17 mouse cellular contexts compared by ENCODE assay signal in genomic region chr3:88198505-88199020, GRCm38 (mm10). TPM values are rescaled to one million over a fixed set of nuclear protein-coding genes. Genes with fewer than 3 reads are reported as not detected.
DNase-seq lines count a peak whose midpoint lies in the region; ATAC-seq and TF ChIP-seq lines count a peak whose summit lies in the region.
"Had no signal": no experiment of that assay in that cellular context is flagged by ENCODE, and none has a peak within 500 bp of the region (broad histone marks: within the 10 kb centered on the region; RNA-seq: fewer than 3 reads in every experiment).

No protein-coding gene starts in this region.

- TF ChIP-seq POLR2A in cerebellum, adult 2 months (IDR thresholded peaks at IDR 0.05; ENCODE audit: borderline replicate concordance, insufficient read depth, low read length) = no peak

- no peaks in the 10 kb centered on the region for H3K27me3 ChIP-seq in cerebellum, adult 2 months (ENCODE audit: control insufficient read depth, insufficient read depth, low read length)
- H3K27me3 ChIP-seq in forebrain, embryonic 16.5 days (replicated peaks; ENCODE audit: control insufficient read depth, insufficient read depth, low read length) = no peaks in the 10 kb centered on the region
- H3K27me3 ChIP-seq in hindbrain, postnatal 0 days (ENCODE audit: insufficient read depth, low read length) = no peaks in the 10 kb centered on the region
- peaks cover 40% of the 10 kb centered on the region for H3K27me3 ChIP-seq in neural tube, embryonic 12.5 days (replicated peaks)

- peak overlapping the region; percentile 54 for H3K9ac ChIP-seq in forebrain, embryonic 16.5 days (replicated peaks; ENCODE audit: low read depth, low read length)
- H3K9ac ChIP-seq in hindbrain, postnatal 0 days (replicated peaks; ENCODE audit: low read length) = peak overlapping the region; percentile 33
- 0 out of 2 replicates have a peak overlapping the region, but pooled peaks have one; percentile 14 for H3K9ac ChIP-seq in neural tube, embryonic 12.5 days
- H3K9ac ChIP-seq: heart, embryonic 13.5 days; limb, embryonic 13.5 days had no signal

- H3K9me3 ChIP-seq in forebrain, embryonic 16.5 days (ENCODE audit: control insufficient read depth, low read length) = no peaks in the 10 kb centered on the region
- no peaks in the 10 kb centered on the region for H3K9me3 ChIP-seq in hindbrain, postnatal 0 days (ENCODE audit: low read length)
- H3K9me3 ChIP-seq in neural tube, embryonic 12.5 days = no peaks in the 10 kb centered on the region
- H3K9me3 ChIP-seq: heart, embryonic 13.5 days; limb, embryonic 13.5 days had no signal

- TF ChIP-seq CTCF in cerebellum, adult 2 months (IDR thresholded peaks at IDR 0.05; ENCODE audit: borderline replicate concordance, insufficient read depth, low read depth, low read length) = no peak
- TF ChIP-seq CTCF in hindbrain, postnatal 0 days (IDR thresholded peaks at IDR 0.05; ENCODE audit: low read depth) = no peak

- peaks cover 16% of the 10 kb centered on the region for H3K4me1 ChIP-seq in cerebellum, adult 2 months (ENCODE audit: control insufficient read depth, insufficient read depth, low read length)
- H3K4me1 ChIP-seq in forebrain, embryonic 16.5 days (replicated peaks; ENCODE audit: control insufficient read depth, insufficient read depth, low read length) = peaks cover 51% of the 10 kb centered on the region
- peaks cover 26% of the 10 kb centered on the region for H3K4me1 ChIP-seq in hindbrain, postnatal 0 days (ENCODE audit: insufficient read depth, low read length)
- peaks cover 50% of the 10 kb centered on the region for H3K4me1 ChIP-seq in neural tube, embryonic 12.5 days

- WGBS in cerebellum, adult 2 months = 70% methylated on average over 9 of the region's 9 CpGs
- 15% methylated on average over 9 of the region's 9 CpGs for WGBS in forebrain, embryonic 16.5 days
- 16% methylated on average over 9 of the region's 9 CpGs for WGBS in hindbrain, postnatal 0 days
- 7% methylated on average over 9 of the region's 9 CpGs for WGBS in neural tube, embryonic 12.5 days

- no peak overlapping the region for H3K4me3 ChIP-seq in cerebellum, adult 2 months (replicated peaks; ENCODE audit: insufficient read depth, low read depth, low read length)
- peak overlapping the region; percentile 13; the same call in 1 of the 2 replicates for H3K4me3 ChIP-seq in forebrain, embryonic 16.5 days (replicated peaks; ENCODE audit: low read length)
- no peak overlapping the region for H3K4me3 ChIP-seq in hindbrain, postnatal 0 days (ENCODE audit: low read length)
- H3K4me3 ChIP-seq in neural tube, embryonic 12.5 days = no peak overlapping the region; the same call in 1 of the 2 replicates
- H3K4me3 ChIP-seq: heart, embryonic 13.5 days; left cerebral cortex, adult 2 months; limb, embryonic 13.5 days; myocyte had no signal

- no peaks in the 10 kb centered on the region for H3K36me3 ChIP-seq in forebrain, embryonic 16.5 days (ENCODE audit: control insufficient read depth, insufficient read depth)
- no peaks in the 10 kb centered on the region for H3K36me3 ChIP-seq in hindbrain, postnatal 0 days (ENCODE audit: insufficient read depth, low read length)
- H3K36me3 ChIP-seq in neural tube, embryonic 12.5 days = no peaks in the 10 kb centered on the region
- H3K36me3 ChIP-seq: heart, embryonic 13.5 days; limb, embryonic 13.5 days had no signal

- no peak for ATAC-seq in forebrain, embryonic 16.5 days
- no peak for ATAC-seq in hindbrain, postnatal 0 days
- no peak for ATAC-seq in neural tube, embryonic 12.5 days (ENCODE audit: low FRiP score, low read depth)

- peak; percentile 32 for DNase-seq in cerebellum, adult 9-10 months
- no peak for DNase-seq in cerebellum, adult 2 months
- DNase-seq in hindbrain, postnatal 0 days (ENCODE audit: low spot score) = no peak
- no peak for DNase-seq in left cerebral cortex, postnatal 10 days (ENCODE audit: extremely low spot score in 1 of 2, low spot score in 2 of 2)
- DNase-seq in left cerebral cortex, adult 18-20 months (ENCODE audit: low spot score in 2 of 2) = no peak
- DNase-seq in adrenal gland, adult 18-20 months (ENCODE audit: low spot score in 2 of 2) = no peak
- DNase-seq: adrenal gland, postnatal 25 days; cerebellum, postnatal 14 days; kidney, adult 9 months; lung, postnatal 4 days had no signal

- H3K27ac ChIP-seq in cerebellum, adult 2 months (ENCODE audit: insufficient read depth, low read length) = no peak overlapping the region
- H3K27ac ChIP-seq in forebrain, embryonic 16.5 days (ENCODE audit: low read length) = peak overlapping the region; percentile 100
- peak overlapping the region; percentile 60 for H3K27ac ChIP-seq in hindbrain, postnatal 0 days
- no peak overlapping the region for H3K27ac ChIP-seq in neural tube, embryonic 12.5 days
- H3K27ac ChIP-seq: heart, embryonic 13.5 days; left cerebral cortex, adult 2 months; limb, embryonic 13.5 days had no signal

- intact Hi-C loops in left cerebral cortex, postnatal 10 days (cut with DNase I) = no loop called here

- H3K4me2 ChIP-seq in forebrain, embryonic 16.5 days (ENCODE audit: low read length) = peak overlapping the region; percentile 32
- H3K4me2 ChIP-seq in hindbrain, postnatal 0 days (ENCODE audit: low read depth, low read length) = peak overlapping the region; percentile 24
- peak overlapping the region; percentile 47 for H3K4me2 ChIP-seq in neural tube, embryonic 12.5 days (replicated peaks)
- H3K4me2 ChIP-seq: heart, embryonic 13.5 days; limb, embryonic 13.5 days had no signal

RNA-seq across cellular contexts. Expression of gene Rhbg, which starts 55.9 kb away (rescaled TPM):
- polyA plus RNA-seq in cerebellum, adult 2 months (2012; rRNA removed) = 0.08 and 0.17 TPM in 2 replicates
- not detected in 2 replicates for polyA plus RNA-seq in forebrain, embryonic 16.5 days (2015; fragmentation: Nextera tagmentation; extraction: Ambion mirVana)
- total RNA-seq in hindbrain, postnatal 0 days (2014; rRNA removed) = 0.94 and 1.0 TPM in 2 replicates
- polyA plus RNA-seq in hindbrain, postnatal 0 days (2015; fragmentation: Nextera tagmentation; extraction: Ambion mirVana) = 0.37 and 0.43 TPM in 2 replicates
- polyA plus RNA-seq in neural tube, embryonic 12.5 days (2016; fragmentation: Nextera tagmentation; extraction: Ambion mirVana) = 0.32 and 0.79 TPM in 2 replicates
- total RNA-seq in left cerebral cortex, postnatal 10 days (2021) = under 1 TPM; 0.26 to 0.41 TPM
- total RNA-seq in left cerebral cortex, adult 18-20 months (2021) = not detected
- 10 to 100 TPM; 11.2 to 17.8 TPM for total RNA-seq in adrenal gland, adult 18-20 months (2021)
- total RNA-seq: hematopoietic stem cell, adult 5-6 weeks; left cerebral cortex, adult 2 months had no signal
- polyA plus RNA-seq: myocyte had no signal

RNA-seq across cellular contexts. Expression of gene Mef2d, which starts 56.4 kb away (rescaled TPM):
- 102 and 116 TPM in 2 replicates for polyA plus RNA-seq in cerebellum, adult 2 months (2012; rRNA removed)
- 25.1 and 28.3 TPM in 2 replicates for polyA plus RNA-seq in forebrain, embryonic 16.5 days (2015; fragmentation: Nextera tagmentation; extraction: Ambion mirVana)
- total RNA-seq in hindbrain, postnatal 0 days (2014; rRNA removed) = 44.0 and 50.3 TPM in 2 replicates
- polyA plus RNA-seq in hindbrain, postnatal 0 days (2015; fragmentation: Nextera tagmentation; extraction: Ambion mirVana) = 13.4 and 19.2 TPM in 2 replicates
- 17.6 and 19.8 TPM in 2 replicates for polyA plus RNA-seq in neural tube, embryonic 12.5 days (2016; fragmentation: Nextera tagmentation; extraction: Ambion mirVana)
- total RNA-seq in left cerebral cortex, postnatal 10 days (2021) = 100 to 1,000 TPM; 149 to 160 TPM
- 100 to 1,000 TPM; 210 to 213 TPM for total RNA-seq in left cerebral cortex, adult 18-20 months (2021)
- 10 to 100 TPM; 83.3 to 90.7 TPM for total RNA-seq in adrenal gland, adult 18-20 months (2021)

Comparison
In these comparisons a context has a peak if more than half of its experiments do, and no peak if none do; other contexts are left out.
1. H3K27ac ChIP-seq: peak in forebrain, embryonic 16.5 days (single experiment) and hindbrain, postnatal 0 days (single experiment); none in cerebellum, adult 2 months (single experiment) and neural tube, embryonic 12.5 days (single experiment).
2. Peak in every context shown above with its lines, with median percentiles within 50 percentile points of each other: H3K4me2 ChIP-seq and H3K9ac ChIP-seq.